Comparison of ENCODE assay signal across 20 mouse cellular contexts in the genomic region with DNA sequence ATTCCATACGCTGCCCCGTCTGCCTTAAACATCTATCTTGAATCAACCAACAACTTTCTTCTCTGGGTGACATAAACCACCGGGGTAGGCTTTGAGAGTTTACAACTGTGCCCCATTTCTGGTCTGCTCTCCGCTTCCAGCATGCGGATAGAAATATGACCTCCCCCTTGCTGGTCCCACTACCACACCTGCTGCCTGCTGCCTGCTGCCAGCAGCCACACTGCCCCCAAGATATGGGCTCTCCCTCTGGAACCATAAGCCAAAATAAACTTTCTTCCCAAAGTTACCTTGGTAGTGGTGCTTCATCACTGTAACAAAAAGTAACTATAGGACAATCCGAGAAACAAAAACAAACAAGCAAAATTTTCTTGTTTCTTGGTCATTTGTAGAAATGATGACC.
"Had no signal": no experiment of that assay in that cellular context is flagged by ENCODE, and none has a peak within 500 bp of the region (broad histone marks: within the 10 kb centered on the region; RNA-seq: fewer than 3 reads in every experiment).

No protein-coding gene starts in this region.

- H3K9me3 ChIP-seq: limb, embryonic 15.5 days; neural tube, embryonic 12.5 days; neural tube, embryonic 15.5 days had no signal

- H3K4me2 ChIP-seq: limb, embryonic 15.5 days; liver, embryonic 11.5 days; lung, embryonic 14.5 days; midbrain, embryonic 11.5 days; neural tube, embryonic 12.5 days; neural tube, embryonic 15.5 days had no signal

- H3K27ac ChIP-seq: kidney, postnatal 0 days; layer of hippocampus, adult 2 months; limb, embryonic 15.5 days; liver, embryonic 14.5 days; neural tube, embryonic 12.5 days; neural tube, embryonic 15.5 days had no signal

- H3K4me1 ChIP-seq: neural tube, embryonic 12.5 days; neural tube, embryonic 15.5 days had no signal

- H3K4me3 ChIP-seq: layer of hippocampus, adult 2 months; limb, embryonic 15.5 days; neural tube, embryonic 12.5 days; neural tube, embryonic 15.5 days had no signal

- H3K36me3 ChIP-seq: neural tube, embryonic 12.5 days; neural tube, embryonic 15.5 days had no signal

- DNase-seq: kidney, adult 2 months; kidney, postnatal 25 days; layer of hippocampus, adult 9-11 months; liver, postnatal 0 days; lung, postnatal 10 days; lung, postnatal 4 days; midbrain, embryonic 14.5 days; right cerebral cortex, adult 18-20 months; right cerebral cortex, postnatal 25 days; spleen, adult 18-20 months; thymus, postnatal 25 days had no signal

- ATAC-seq: liver, postnatal 0 days had no signal

- H3K27me3 ChIP-seq: limb, embryonic 15.5 days; neural tube, embryonic 12.5 days; neural tube, embryonic 15.5 days had no signal

- H3K9ac ChIP-seq: limb, embryonic 15.5 days; liver, embryonic 14.5 days; liver, postnatal 0 days; lung, embryonic 14.5 days; neural tube, embryonic 12.5 days; neural tube, embryonic 15.5 days had no signal
